Mouse (Mus musculus): ENCODE data around the gene Lhpp. TPM values are rescaled to one million over a fixed set of nuclear protein-coding genes. Genes with fewer than 3 reads are reported as not detected.

The Lhpp gene
- polyA plus RNA-seq (2014; fragmentation: Nextera tagmentation; extraction: Ambion mirVana): 46.6 and 50.0 TPM in 2 replicates

DNA sequence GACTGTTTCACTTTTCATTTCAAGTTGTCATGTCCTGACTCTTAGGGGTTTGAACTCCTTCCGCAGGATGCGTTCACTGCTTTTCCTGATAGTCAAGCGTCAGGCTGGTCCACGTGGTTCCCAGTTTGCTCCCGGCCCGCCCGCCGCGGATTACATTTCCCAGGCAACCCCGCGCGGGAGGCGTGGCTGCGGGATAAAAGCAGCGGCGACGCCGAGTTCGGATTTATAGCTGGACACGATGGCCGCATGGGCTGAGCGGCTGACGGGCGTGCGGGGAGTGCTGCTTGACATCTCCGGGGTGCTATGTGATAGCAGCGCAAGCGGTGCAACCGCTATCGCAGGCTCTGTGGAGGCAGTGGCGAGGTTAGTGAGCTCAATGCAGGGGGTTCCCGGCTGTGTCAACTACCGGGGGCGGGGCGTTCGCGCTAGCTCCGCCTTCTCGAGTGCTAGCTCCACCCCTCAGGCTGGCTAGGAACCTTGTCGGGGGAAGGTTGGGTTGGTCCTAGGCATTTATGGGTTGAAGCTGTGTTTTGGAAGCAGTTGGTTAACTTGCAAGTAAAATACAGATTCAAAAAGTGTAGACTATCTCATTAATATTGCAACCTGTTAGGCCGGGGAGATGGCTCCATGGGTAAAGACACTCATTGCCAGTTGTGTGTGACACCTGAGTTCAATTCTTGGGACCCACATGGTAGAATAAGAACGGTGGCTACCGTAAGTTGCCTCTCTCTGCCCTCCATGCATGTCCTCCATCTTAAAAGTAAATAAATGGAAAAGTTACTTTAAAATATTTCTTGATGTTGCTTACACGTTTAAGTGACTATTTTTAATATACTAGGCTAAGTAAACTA lies at the start of gene Lhpp:
TSS of gene Lhpp (plus strand) at position 171 of the 851 bp plus-strand sequence.
- Histone ChIP-seq H3K9ac (peak within 1 kb of the TSS; percentile 63), H3K4me1 (replicated peaks; ENCODE audit: control insufficient read depth, insufficient read depth, low read length) (no peaks in the 10 kb centered on the region), H3K27ac (no peak within 1 kb of the TSS), H3K36me3 (replicated peaks; ENCODE audit: control insufficient read depth, insufficient read depth) (no peaks in the 10 kb centered on the region), H3K9me3 (ENCODE audit: control insufficient read depth, low read length) (no peaks in the 10 kb centered on the region), H3K4me3 (replicated peaks; ENCODE audit: low read length) (peak within 1 kb of the TSS; percentile 53), H3K27me3 (ENCODE audit: control insufficient read depth, insufficient read depth, low read length) (no peaks in the 10 kb centered on the region), H3K4me2 (replicated peaks) (peak within 1 kb of the TSS; percentile 60)
- WGBS: 9% methylated on average over 44 of the region's 44 CpGs
- peak; percentile 82 for ATAC-seq (ENCODE audit: low FRiP score)
- peak; percentile 80 for DNase-seq (ENCODE audit: low spot score)

DNA sequence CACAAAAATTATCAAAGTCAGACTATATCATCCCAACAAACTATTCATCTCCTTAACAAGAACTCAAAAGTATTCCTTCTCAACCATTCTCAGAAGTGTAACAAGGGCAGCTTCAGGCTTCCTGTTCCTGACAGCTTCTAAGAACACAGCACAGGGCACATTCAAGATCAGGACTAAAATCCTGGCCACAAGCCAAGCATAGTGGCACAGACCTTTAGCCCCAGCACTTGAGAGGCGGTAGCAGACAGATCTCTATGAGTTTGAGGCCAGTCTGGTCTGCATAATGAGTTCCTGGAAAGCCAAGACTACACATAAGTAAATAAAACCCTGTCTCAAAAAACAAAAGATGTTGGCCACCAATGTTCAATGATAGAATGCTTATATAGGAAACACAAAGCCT lies 44.6 kb upstream of the Lhpp start:
- 55% methylated on average over 1 of the region's 1 CpGs for WGBS
- Histone ChIP-seq H3K4me2 (replicated peaks) (no peak overlapping the region), H3K4me3 (replicated peaks; ENCODE audit: low read length) (no peak overlapping the region), H3K9ac (no peak overlapping the region), H3K27ac (no peak overlapping the region), H3K27me3 (ENCODE audit: control insufficient read depth, insufficient read depth, low read length) (no peaks in the 10 kb centered on the region), H3K4me1 (replicated peaks; ENCODE audit: control insufficient read depth, insufficient read depth, low read length) (no peaks in the 10 kb centered on the region), H3K9me3 (ENCODE audit: control insufficient read depth, low read length) (no peaks in the 10 kb centered on the region), H3K36me3 (replicated peaks; ENCODE audit: control insufficient read depth, insufficient read depth) (peaks cover 61% of the 10 kb centered on the region)
- ATAC-seq (ENCODE audit: low FRiP score) (no peak), DNase-seq (ENCODE audit: low spot score) (no peak)

DNA sequence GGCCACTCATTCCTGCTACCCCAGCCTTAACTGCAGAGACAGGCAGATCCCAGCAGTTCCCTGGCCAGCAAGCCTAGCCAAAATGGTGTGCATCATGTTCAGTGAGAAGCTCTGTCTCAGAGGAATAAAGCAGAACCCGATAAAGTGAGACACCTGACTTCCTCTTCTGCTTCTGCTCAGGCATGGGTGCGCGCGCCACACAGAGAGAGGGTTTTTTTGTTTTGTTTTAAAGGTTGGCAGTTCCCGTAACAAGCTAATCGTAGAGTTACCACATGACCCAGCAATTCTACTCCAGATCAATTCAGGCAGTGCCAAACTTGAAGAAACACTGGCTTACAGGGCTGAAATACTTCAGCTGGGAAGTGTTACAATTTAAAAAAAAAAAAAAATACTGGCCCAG lies 41.6 kb upstream of the Lhpp start:
- whole genome bisulfite sequencing: 85% methylated on average over 6 of the region's 6 CpGs
- no peak overlapping the region for H3K9ac ChIP-seq
- DNase-seq (ENCODE audit: low spot score): no peak
- H3K27ac ChIP-seq: no peak overlapping the region
- ATAC-seq (ENCODE audit: low FRiP score): no peak
- H3K9me3 ChIP-seq (ENCODE audit: control insufficient read depth, low read length): no peaks in the 10 kb centered on the region
- H3K36me3 ChIP-seq (replicated peaks; ENCODE audit: control insufficient read depth, insufficient read depth): peaks cover 31% of the 10 kb centered on the region
- no peak overlapping the region for H3K4me2 ChIP-seq (replicated peaks)
- H3K27me3 ChIP-seq (ENCODE audit: control insufficient read depth, insufficient read depth, low read length): no peaks in the 10 kb centered on the region
- H3K4me1 ChIP-seq (replicated peaks; ENCODE audit: control insufficient read depth, insufficient read depth, low read length): no peaks in the 10 kb centered on the region
- H3K4me3 ChIP-seq (replicated peaks; ENCODE audit: low read length): no peak overlapping the region

DNA sequence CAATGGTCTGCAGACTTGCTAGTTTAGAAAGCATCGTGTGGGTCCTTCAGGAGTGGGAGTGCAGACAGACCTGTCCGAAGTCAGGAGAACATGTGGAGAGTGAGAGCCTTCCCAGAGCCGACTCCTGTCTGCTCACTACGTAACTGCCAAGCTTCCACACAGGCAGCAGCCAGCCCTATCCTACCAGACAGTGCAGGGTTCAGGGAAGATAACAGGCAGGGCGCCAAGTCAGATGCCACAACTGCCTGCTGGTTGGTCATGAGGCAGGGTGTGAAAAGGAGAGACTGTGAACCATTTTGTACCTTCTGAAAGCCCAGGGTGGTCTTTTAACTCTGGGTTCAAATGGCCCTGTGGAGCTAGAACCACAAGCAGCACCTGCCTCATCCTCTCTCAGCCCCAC lies 40.4 kb upstream of the Lhpp start:
- Histone ChIP-seq H3K4me1 (replicated peaks; ENCODE audit: control insufficient read depth, insufficient read depth, low read length) (peaks cover under 1% of the 10 kb centered on the region; the same call in 1 of the 2 replicates), H3K27me3 (ENCODE audit: control insufficient read depth, insufficient read depth, low read length) (no peaks in the 10 kb centered on the region), H3K4me3 (replicated peaks; ENCODE audit: low read length) (no peak overlapping the region), H3K9me3 (ENCODE audit: control insufficient read depth, low read length) (no peaks in the 10 kb centered on the region), H3K36me3 (replicated peaks; ENCODE audit: control insufficient read depth, insufficient read depth) (peaks cover 19% of the 10 kb centered on the region), H3K4me2 (replicated peaks) (no peak overlapping the region), H3K27ac (no peak overlapping the region), H3K9ac (no peak overlapping the region)
- DNase-seq (ENCODE audit: low spot score): no peak
- 82% methylated on average over 5 of the region's 5 CpGs for WGBS
- ATAC-seq (ENCODE audit: low FRiP score): no peak

DNA sequence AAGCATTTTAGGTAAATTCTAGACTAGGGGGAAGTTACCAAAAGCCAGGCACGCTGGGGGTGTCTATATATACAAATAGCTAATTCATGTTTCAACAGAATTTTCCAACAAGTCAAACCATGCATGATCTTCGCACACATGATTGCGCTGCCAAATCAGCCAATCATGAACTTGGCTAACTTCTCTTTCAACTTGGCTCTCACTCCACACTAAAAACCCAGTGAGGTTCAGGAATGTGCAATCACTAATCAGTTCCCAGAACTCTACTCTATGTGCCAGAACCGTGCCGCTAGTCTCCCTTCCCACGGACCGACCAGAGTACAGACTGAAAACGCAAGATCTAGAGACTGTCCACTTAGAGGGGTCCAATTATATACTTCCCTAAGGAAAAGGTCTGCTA lies 39.0 kb upstream of the Lhpp start:
- H3K27ac ChIP-seq: 0 out of 2 replicates have a peak overlapping the region, but pooled peaks have one; percentile 46
- DNase-seq (ENCODE audit: low spot score): no peak

DNA sequence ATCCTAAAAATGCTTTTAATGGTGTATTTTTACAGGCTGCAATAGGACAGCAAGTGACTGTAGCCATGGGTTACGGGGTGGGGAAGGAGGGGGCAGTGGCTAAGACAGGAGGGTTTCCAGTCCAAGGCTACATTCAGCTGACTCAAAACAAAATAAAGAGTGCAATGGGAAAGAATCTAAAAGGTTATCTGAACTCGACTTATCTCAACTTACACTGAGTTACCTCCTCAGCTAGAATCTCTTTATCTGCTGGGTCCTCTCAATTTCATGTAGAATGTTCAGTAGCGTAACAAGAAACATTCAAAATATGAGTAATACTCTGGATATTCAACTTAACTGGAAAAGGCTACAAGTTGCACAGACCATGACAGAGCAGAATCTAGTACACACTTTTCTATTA lies 37.7 kb upstream of the Lhpp start:
- WGBS: 63% methylated on average over 3 of the region's 3 CpGs
- Histone ChIP-seq H3K4me1 (replicated peaks; ENCODE audit: control insufficient read depth, insufficient read depth, low read length) (peaks cover 6% of the 10 kb centered on the region; the same call in 1 of the 2 replicates), H3K36me3 (replicated peaks; ENCODE audit: control insufficient read depth, insufficient read depth) (peaks cover 8% of the 10 kb centered on the region; the same call in 1 of the 2 replicates), H3K4me2 (replicated peaks) (peak overlapping the region; percentile 28; the same call in 1 of the 2 replicates), H3K27ac (peak overlapping the region; percentile 38), H3K9me3 (ENCODE audit: control insufficient read depth, low read length) (no peaks in the 10 kb centered on the region), H3K4me3 (replicated peaks; ENCODE audit: low read length) (no peak overlapping the region), H3K9ac (no peak overlapping the region), H3K27me3 (ENCODE audit: control insufficient read depth, insufficient read depth, low read length) (0 out of 2 replicates have a peak, but pooled peaks cover under 1% of the 10 kb centered on the region)
- no peak for ATAC-seq (ENCODE audit: low FRiP score)
- DNase-seq (ENCODE audit: low spot score): no peak

More for the DNA sequence above, 39.0 kb upstream of the Lhpp start:
- ATAC-seq (ENCODE audit: low FRiP score): no peak
- H3K4me2 ChIP-seq (replicated peaks): peak overlapping the region; percentile 6
- 81% methylated on average over 8 of the region's 8 CpGs for WGBS
- no peak overlapping the region for H3K9ac ChIP-seq
- peaks cover 13% of the 10 kb centered on the region for H3K36me3 ChIP-seq (replicated peaks; ENCODE audit: control insufficient read depth, insufficient read depth)
- no peaks in the 10 kb centered on the region for H3K27me3 ChIP-seq (ENCODE audit: control insufficient read depth, insufficient read depth, low read length)
- no peak overlapping the region for H3K4me3 ChIP-seq (replicated peaks; ENCODE audit: low read length)
- H3K4me1 ChIP-seq (replicated peaks; ENCODE audit: control insufficient read depth, insufficient read depth, low read length): peaks cover 6% of the 10 kb centered on the region; the same call in 1 of the 2 replicates
- H3K9me3 ChIP-seq (ENCODE audit: control insufficient read depth, low read length): no peaks in the 10 kb centered on the region

DNA sequence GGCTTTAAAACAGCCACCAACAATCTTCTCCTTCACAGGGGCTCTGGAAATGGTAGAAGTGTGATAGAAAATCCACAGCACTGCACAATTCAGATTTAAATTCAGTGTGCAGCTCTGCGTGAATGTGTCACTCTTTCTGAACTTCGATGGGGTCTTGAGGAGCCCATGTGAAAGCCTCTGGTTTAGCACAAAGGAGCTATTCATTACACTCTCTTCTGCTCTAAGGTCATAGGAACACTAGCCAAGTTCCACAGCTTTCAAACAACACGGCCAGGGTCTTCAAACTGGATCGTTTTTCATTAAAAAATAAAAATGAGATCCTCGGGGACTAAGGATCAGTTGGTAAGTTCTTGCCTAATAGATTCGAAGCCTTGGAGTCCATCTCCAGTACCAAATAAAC lies 37.2 kb upstream of the Lhpp start:
- 0 out of 2 replicates have a peak overlapping the region, but pooled peaks have one; percentile 1 for H3K9ac ChIP-seq
- H3K4me3 ChIP-seq (replicated peaks; ENCODE audit: low read length): no peak overlapping the region
- DNase-seq (ENCODE audit: low spot score) (no peak), ATAC-seq (ENCODE audit: low FRiP score) (no peak)
- WGBS: 32% methylated on average over 6 of the region's 6 CpGs
- peaks cover 6% of the 10 kb centered on the region; the same call in 1 of the 2 replicates for H3K4me1 ChIP-seq (replicated peaks; ENCODE audit: control insufficient read depth, insufficient read depth, low read length)
- H3K27me3 ChIP-seq (ENCODE audit: control insufficient read depth, insufficient read depth, low read length): 0 out of 2 replicates have a peak, but pooled peaks cover 5% of the 10 kb centered on the region
- H3K36me3 ChIP-seq (replicated peaks; ENCODE audit: control insufficient read depth, insufficient read depth): 0 out of 2 replicates have a peak, but pooled peaks cover 8% of the 10 kb centered on the region
- H3K4me2 ChIP-seq (replicated peaks): peak overlapping the region; percentile 28; the same call in 1 of the 2 replicates
- no peaks in the 10 kb centered on the region for H3K9me3 ChIP-seq (ENCODE audit: control insufficient read depth, low read length)
- H3K27ac ChIP-seq: peak overlapping the region; percentile 38

DNA sequence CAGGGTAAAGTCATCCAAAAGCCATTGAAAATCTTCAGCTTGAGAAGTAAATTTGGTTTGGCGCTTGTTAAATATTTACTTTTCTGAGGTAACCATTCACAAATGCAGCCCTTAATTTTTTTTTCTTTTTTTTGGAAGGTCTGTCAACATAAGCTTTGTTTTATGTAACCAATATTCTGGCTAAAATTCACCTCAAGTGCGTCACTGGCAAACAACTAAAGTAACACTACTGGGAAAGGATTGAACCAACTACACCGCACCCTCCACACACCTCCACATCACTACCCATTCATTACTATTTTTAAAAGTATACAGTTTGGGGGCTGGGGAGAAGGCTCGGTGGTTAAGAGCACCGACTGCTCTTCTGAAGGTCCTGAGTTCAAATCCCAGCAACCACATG lies 35.8 kb upstream of the Lhpp start:
- Histone ChIP-seq H3K4me3 (replicated peaks; ENCODE audit: low read length) (no peak overlapping the region), H3K36me3 (replicated peaks; ENCODE audit: control insufficient read depth, insufficient read depth) (no peaks in the 10 kb centered on the region), H3K27me3 (ENCODE audit: control insufficient read depth, insufficient read depth, low read length) (0 out of 2 replicates have a peak, but pooled peaks cover 5% of the 10 kb centered on the region), H3K9me3 (ENCODE audit: control insufficient read depth, low read length) (no peaks in the 10 kb centered on the region), H3K27ac (no peak overlapping the region), H3K9ac (no peak overlapping the region), H3K4me2 (replicated peaks) (no peak overlapping the region), H3K4me1 (replicated peaks; ENCODE audit: control insufficient read depth, insufficient read depth, low read length) (peaks cover 6% of the 10 kb centered on the region; the same call in 1 of the 2 replicates)
- ATAC-seq (ENCODE audit: low FRiP score): no peak
- DNase-seq (ENCODE audit: low spot score): no peak
- 96% methylated on average over 5 of the region's 5 CpGs for WGBS

DNA sequence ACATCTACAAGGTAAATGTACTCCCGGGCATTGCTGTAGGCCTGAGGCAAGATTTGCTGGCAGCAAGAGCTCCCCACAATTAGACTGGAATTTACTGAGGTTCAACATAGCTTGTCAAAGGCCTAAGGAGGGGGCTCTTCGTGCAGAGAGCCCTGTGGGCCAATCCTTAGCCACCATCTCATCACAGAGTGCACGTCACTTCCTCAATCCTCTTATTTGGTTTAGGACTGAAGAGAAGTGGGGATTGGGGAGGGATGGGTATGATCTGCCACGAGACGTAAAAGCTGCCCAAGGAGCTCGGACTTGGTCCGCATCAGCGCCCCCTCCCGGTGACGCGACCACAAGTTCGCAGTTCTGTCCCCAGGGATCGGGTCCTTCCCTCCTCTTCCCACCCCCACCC lies 34.8 kb upstream of the Lhpp start:
- Histone ChIP-seq H3K4me3 (replicated peaks; ENCODE audit: low read length) (peak overlapping the region; percentile 60), H3K4me1 (replicated peaks; ENCODE audit: control insufficient read depth, insufficient read depth, low read length) (peaks cover 6% of the 10 kb centered on the region; the same call in 1 of the 2 replicates), H3K9ac (peak overlapping the region; percentile 66), H3K27ac (peak overlapping the region; percentile 92), H3K4me2 (replicated peaks) (peak overlapping the region; percentile 79), H3K36me3 (replicated peaks; ENCODE audit: control insufficient read depth, insufficient read depth) (no peaks in the 10 kb centered on the region), H3K9me3 (ENCODE audit: control insufficient read depth, low read length) (no peaks in the 10 kb centered on the region), H3K27me3 (ENCODE audit: control insufficient read depth, insufficient read depth, low read length) (0 out of 2 replicates have a peak, but pooled peaks cover 5% of the 10 kb centered on the region)
- DNase-seq (ENCODE audit: low spot score) (peak; percentile 80), ATAC-seq (ENCODE audit: low FRiP score) (peak; percentile 86)
- under 1% methylated on average over 13 of the region's 13 CpGs for WGBS
